Mouse (Mus musculus): ENCODE measurements around the gene Lgals3. TPM values are rescaled to one million over a fixed set of nuclear protein-coding genes. Genes with fewer than 3 reads are reported as not detected.

Lgals3 gene
- total RNA-seq, 2 experiments from 2014 or later = 0.79 to 1.0 TPM

- TF ChIP-seq CTCF (conservative IDR thresholded peaks at IDR 0.05) = no peak
- H3K4me3 ChIP-seq = no peak overlapping the region
- peak in 1 of 2 experiments; percentile 47 for DNase-seq (ENCODE audit: low spot score in 2 of 2)
- peak overlapping the region; percentile 33; the same call in 1 of the 2 replicates for H3K27ac ChIP-seq
Observed at GRCm38 (mm10) chr14:47376526-47376925, 9.0 kb downstream of the Lgals3 start.

GRCm38 (mm10) chr14:47378336-47378735, 10.8 kb downstream of the Lgals3 start:
- no peak overlapping the region for H3K4me3 ChIP-seq
- no peak for DNase-seq (ENCODE audit: low spot score in 2 of 2)
- H3K27ac ChIP-seq = no peak overlapping the region
- no peak for TF ChIP-seq CTCF (conservative IDR thresholded peaks at IDR 0.05)

GRCm38 (mm10) chr14:47383911-47384310, 16.4 kb downstream of the Lgals3 start:
- no peak for DNase-seq (ENCODE audit: low spot score in 2 of 2)
- no peak for TF ChIP-seq CTCF (conservative IDR thresholded peaks at IDR 0.05)
- no peak overlapping the region for H3K4me3 ChIP-seq
- H3K27ac ChIP-seq = no peak overlapping the region

- H3K4me3 ChIP-seq = no peak overlapping the region
- no peak for TF ChIP-seq CTCF (conservative IDR thresholded peaks at IDR 0.05)
Observed at GRCm38 (mm10) chr14:47384653-47385052, 17.1 kb downstream of the Lgals3 start.

GRCm38 (mm10) chr14:47386125-47386524, 18.6 kb downstream of the Lgals3 start:
- H3K27ac ChIP-seq = no peak overlapping the region
- no peak overlapping the region for H3K4me3 ChIP-seq
- no peak for TF ChIP-seq CTCF (conservative IDR thresholded peaks at IDR 0.05)
- DNase-seq (ENCODE audit: low spot score in 2 of 2) = no peak

More at GRCm38 (mm10) chr14:47384653-47385052, 17.1 kb downstream of the Lgals3 start:
- H3K27ac ChIP-seq = no peak overlapping the region
- DNase-seq (ENCODE audit: low spot score in 2 of 2) = no peak

- Histone ChIP-seq H3K27ac (no peak overlapping the region), H3K4me3 (no peak overlapping the region)
- TF ChIP-seq CTCF (conservative IDR thresholded peaks at IDR 0.05) = no peak
- no peak for DNase-seq (ENCODE audit: low spot score in 2 of 2)
Observed at GRCm38 (mm10) chr14:47393354-47394094, 26.0 kb downstream of the Lgals3 start.

- no peak overlapping the region for H3K4me3 ChIP-seq
- no peak overlapping the region for H3K27ac ChIP-seq
- no peak for TF ChIP-seq CTCF (conservative IDR thresholded peaks at IDR 0.05)
- DNase-seq (ENCODE audit: low spot score in 2 of 2) = no peak
Observed at GRCm38 (mm10) chr14:47395007-47395406, 27.5 kb downstream of the Lgals3 start.

- Histone ChIP-seq H3K4me3 (no peak overlapping the region), H3K27ac (no peak overlapping the region)
- no peak for DNase-seq (ENCODE audit: low spot score in 2 of 2)
- TF ChIP-seq CTCF (conservative IDR thresholded peaks at IDR 0.05) = no peak
Observed at GRCm38 (mm10) chr14:47395462-47396026, 28.0 kb downstream of the Lgals3 start.

- DNase-seq (ENCODE audit: low spot score in 2 of 2) = peak; percentile 49 to 60
- TF ChIP-seq CTCF (conservative IDR thresholded peaks at IDR 0.05) = peak; percentile 86
- Histone ChIP-seq H3K4me3 (no peak overlapping the region), H3K27ac (no peak overlapping the region)
Observed at GRCm38 (mm10) chr14:47396165-47396652, 28.7 kb downstream of the Lgals3 start.

GRCm38 (mm10) chr14:47402735-47403134, 35.2 kb downstream of the Lgals3 start:
- peak in 1 of 2 experiments; percentile 33 for DNase-seq (ENCODE audit: low spot score in 2 of 2)
- Histone ChIP-seq H3K4me3 (no peak overlapping the region), H3K27ac (no peak overlapping the region)
- TF ChIP-seq CTCF (conservative IDR thresholded peaks at IDR 0.05) = no peak

GRCm38 (mm10) chr14:47406000-47406399, 38.4 kb downstream of the Lgals3 start:
- no peak for TF ChIP-seq CTCF (conservative IDR thresholded peaks at IDR 0.05)
- Histone ChIP-seq H3K4me3 (no peak overlapping the region), H3K27ac (no peak overlapping the region)
- no peak for DNase-seq (ENCODE audit: low spot score in 2 of 2)

- no peak for TF ChIP-seq CTCF (conservative IDR thresholded peaks at IDR 0.05)
- Histone ChIP-seq H3K4me3 (no peak overlapping the region), H3K27ac (no peak overlapping the region)
- no peak for DNase-seq (ENCODE audit: low spot score in 2 of 2)
Observed at GRCm38 (mm10) chr14:47417346-47417745, 49.8 kb downstream of the Lgals3 start.

- peak; percentile 89 to 90 for DNase-seq (ENCODE audit: low spot score in 2 of 2)
- H3K4me3 ChIP-seq = peak within 1 kb of the TSS; percentile 61
- H3K27ac ChIP-seq = no peak within 1 kb of the TSS
- 0 out of 2 replicates have a peak, but pooled peaks have one; percentile 6 for TF ChIP-seq CTCF (conservative IDR thresholded peaks at IDR 0.05)
Observed at GRCm38 (mm10) chr14:47417775-47418665, 50.5 kb downstream of the Lgals3 start, which contains the start of gene Dlgap5. Gene Dlgap5 (minus strand): TSS chr14:47418407.

All from layer of hippocampus, adult 2 months (tissue).